Mouse (Mus musculus) embryonic stem cell, embryonic (primary cell): ENCODE measurements around the gene Ppid.

Experiments
- CTCF ChIA-PET, 4 experiments: fragments of 300-600 bp in 2 of 4; fragments of 350-600 bp in 2 of 4; sonication (Branson Sonifier 250); formaldehyde crosslinking; loops; one replicate each; lab custom pipeline; 2022; ENCODE audit warnings: inconsistent platforms in 2 of 4; lab: Charles Lee
- POLR2A ChIA-PET, 4 experiments: fragments of 300-600 bp in 2 of 4; fragments of 350-600 bp in 2 of 4; sonication (Branson Sonifier 250); formaldehyde crosslinking; loops; one replicate each; lab custom pipeline; 2022; ENCODE audit warnings: antibody characterized with exemption in 4 of 4, inconsistent platforms in 1 of 4; lab: Charles Lee

Gene Ppid

GRCm38 (mm10) chr3:79590863-79591792 lies at the start of gene Ppid:
TSS of gene Ppid (plus strand) at chr3:79591342.
- ChIA-PET POLR2A (interaction anchor here in 3 of 4 experiments (0.5 to 3.7 kb wide), 35 partner anchors 9 to 436 kb away, joined by 3 to 25 read pairs (median 3); partner anchors contain the start of genes Fnip2 (in 3 of the 3), 4930579G24Rik (in 2 of the 3) and Etfdh (in 2 of the 3)), CTCF (interaction anchor here in 2 of 4 experiments (0.5 to 1.3 kb wide), 3 partner anchors 218 to 575 kb away, joined by 3 read pairs; no protein-coding TSS in a partner anchor)

GRCm38 (mm10) chr3:79542585-79542984 lies 48.6 kb upstream of the Ppid start:
- ChIA-PET CTCF (interaction anchor here in 1 of 4 experiments (0.6 kb wide), 1 partner anchor 44 kb away, joined by 3 read pairs; no protein-coding TSS in a partner anchor), POLR2A (interaction anchor here in 3 of 4 experiments (0.6 to 8.5 kb wide), 18 partner anchors 9 to 217 kb away, joined by 3 to 96 read pairs (median 4); partner anchors contain the start of genes Fnip2 (in 3 of the 3), 4930579G24Rik (in 1 of the 3) and Etfdh (in 1 of the 3))

GRCm38 (mm10) chr3:79548681-79549437 lies 42.3 kb upstream of the Ppid start:
- POLR2A ChIA-PET = interaction anchor here in 2 of 4 experiments (0.8 to 4.8 kb wide), 6 partner anchors 10 to 19 kb away, joined by 3 to 44 read pairs (median 8); partner anchors contain the start of gene Fnip2 (in 2 of the 2)

GRCm38 (mm10) chr3:79549751-79550393 lies 41.3 kb upstream of the Ppid start:
- CTCF ChIA-PET = interaction anchor here in 1 of 4 experiments (0.7 kb wide), 1 partner anchor 57 kb away, joined by 3 read pairs; no protein-coding TSS in a partner anchor
- POLR2A ChIA-PET = interaction anchor here in 2 of 4 experiments (0.5 to 4.8 kb wide), 9 partner anchors 11 to 34 kb away, joined by 3 to 66 read pairs (median 4); partner anchors contain the start of gene Fnip2 (in 2 of the 2)

More at GRCm38 (mm10) chr3:79548681-79549437, 42.3 kb upstream of the Ppid start:
- CTCF ChIA-PET = interaction anchor here in 1 of 4 experiments (0.7 kb wide), 1 partner anchor 58 kb away, joined by 3 read pairs; no protein-coding TSS in a partner anchor

- CTCF ChIA-PET = interaction anchor here in 1 of 4 experiments (1.3 kb wide), 1 partner anchor 35 kb away, joined by 7 read pairs; no protein-coding TSS in a partner anchor
- POLR2A ChIA-PET = interaction anchor here (0.6 to 4.8 kb wide), 32 partner anchors 8 to 350 kb away, joined by 3 to 66 read pairs (median 5); partner anchors contain the start of genes Fnip2 (in 3 of the 4), 4930579G24Rik (in 1 of the 4), Etfdh (in 1 of the 4) and Ppid (in 1 of the 4)
Observed at GRCm38 (mm10) chr3:79551826-79552552, 39.2 kb upstream of the Ppid start.

GRCm38 (mm10) chr3:79553779-79554178 lies 37.4 kb upstream of the Ppid start:
- ChIA-PET CTCF (no interaction called here), POLR2A (interaction anchor here in 3 of 4 experiments (0.8 to 4.8 kb wide), 14 partner anchors 9 to 26 kb away, joined by 3 to 66 read pairs (median 8); partner anchors contain the start of gene Fnip2 (in 3 of the 3))

GRCm38 (mm10) chr3:79555061-79555460 lies 36.1 kb upstream of the Ppid start:
- CTCF ChIA-PET = interaction anchor here in 1 of 4 experiments (0.7 kb wide), 1 partner anchor 25 kb away, joined by 3 read pairs; no protein-coding TSS in a partner anchor
- POLR2A ChIA-PET = interaction anchor here in 2 of 4 experiments (0.9 to 4.5 kb wide), 3 partner anchors 12 to 24 kb away, joined by 4 to 62 read pairs (median 42); partner anchors contain the start of gene Fnip2 (in 1 of the 2)

- POLR2A ChIA-PET = interaction anchor here in 2 of 4 experiments (0.9 to 2.0 kb wide), 4 partner anchors 7 to 29 kb away, joined by 3 to 11 read pairs (median 4); no protein-coding TSS in a partner anchor
- CTCF ChIA-PET = no interaction called here
Observed at GRCm38 (mm10) chr3:79559021-79559772, 31.9 kb upstream of the Ppid start.

- ChIA-PET CTCF (interaction anchor here in 1 of 4 experiments (0.6 kb wide), 1 partner anchor 10 kb away, joined by 5 read pairs; no protein-coding TSS in a partner anchor), POLR2A (interaction anchor here in 2 of 4 experiments (0.9 to 2.0 kb wide), 5 partner anchors 8 to 29 kb away, joined by 3 to 11 read pairs (median 4); no protein-coding TSS in a partner anchor)
Observed at GRCm38 (mm10) chr3:79559773-79560045, 31.4 kb upstream of the Ppid start.

- ChIA-PET CTCF (interaction anchor here in 1 of 4 experiments (0.7 kb wide), 1 partner anchor 60 kb away, joined by 5 read pairs; no protein-coding TSS in a partner anchor), POLR2A (interaction anchor here in 2 of 4 experiments (0.6 to 2.0 kb wide), 5 partner anchors 9 to 776 kb away, joined by 3 to 11 read pairs (median 4); no protein-coding TSS in a partner anchor)
Observed at GRCm38 (mm10) chr3:79560555-79560954, 30.6 kb upstream of the Ppid start.

- CTCF ChIA-PET = no interaction called here
Observed at GRCm38 (mm10) chr3:79561784-79562715, 29.1 kb upstream of the Ppid start.

GRCm38 (mm10) chr3:79563511-79563910 lies 27.6 kb upstream of the Ppid start:
- CTCF ChIA-PET = no interaction called here
- POLR2A ChIA-PET = interaction anchor here in 2 of 4 experiments (0.7 to 2.6 kb wide), 5 partner anchors 10 to 36 kb away, joined by 3 to 11 read pairs (median 8); no protein-coding TSS in a partner anchor

More at GRCm38 (mm10) chr3:79561784-79562715, 29.1 kb upstream of the Ppid start:
- POLR2A ChIA-PET = interaction anchor here in 3 of 4 experiments (0.9 to 2.6 kb wide), 10 partner anchors 8 to 46 kb away, joined by 3 to 11 read pairs (median 4); partner anchors contain the start of gene Ppid (in 1 of the 3)

- ChIA-PET CTCF (no interaction called here), POLR2A (no interaction called here)
Observed at GRCm38 (mm10) chr3:79564875-79565606, 26.1 kb upstream of the Ppid start.
